Mouse (Mus musculus) CH12.LX (cell line): ENCODE measurements around the gene Rpl13a.

Source experiments
- CTCF ChIP-seq, 2 experiments: IDR thresholded peaks in 1 of 2; conservative IDR thresholded peaks in 1 of 2; 2 replicates each; pipeline ENCODE4 v1.5.1; 2011 to 2012; ENCODE audit warnings: low read depth in 2 of 2, low read length in 2 of 2, improper control_type of control experiment in 1 of 2, inconsistent platforms in 1 of 2, mild to moderate bottlenecking in 1 of 2, moderate library complexity in 1 of 2
- MXI1 ChIP-seq: IDR thresholded peaks from 2 replicates; pipeline ENCODE4 v1.6.1; 2011; ENCODE audit warnings: mild to moderate bottlenecking, low read depth, low read length, improper control_type of control experiment
- POLR2A ChIP-seq: IDR thresholded peaks from 2 replicates; pipeline ENCODE4 v1.6.1; 2011; ENCODE audit warnings: low read depth, mild to moderate bottlenecking, improper control_type of control experiment, low read length
- RCOR1 ChIP-seq: conservative IDR thresholded peaks from 2 replicates; pipeline ENCODE4 v1.6.1; 2012; ENCODE audit warnings: low read depth, mild to moderate bottlenecking, inconsistent platforms, low read length, improper control_type of control experiment
- SIN3A ChIP-seq: IDR thresholded peaks from 2 replicates; pipeline ENCODE4 v1.6.1; 2012; ENCODE audit warnings: low read length, improper control_type of control experiment, inconsistent platforms
- TCF12 ChIP-seq: IDR thresholded peaks from 2 replicates; pipeline ENCODE4 v1.6.1; 2014; ENCODE audit warnings: low read depth, mild to moderate bottlenecking, inconsistent platforms, low read length, improper control_type of control experiment

DNA sequence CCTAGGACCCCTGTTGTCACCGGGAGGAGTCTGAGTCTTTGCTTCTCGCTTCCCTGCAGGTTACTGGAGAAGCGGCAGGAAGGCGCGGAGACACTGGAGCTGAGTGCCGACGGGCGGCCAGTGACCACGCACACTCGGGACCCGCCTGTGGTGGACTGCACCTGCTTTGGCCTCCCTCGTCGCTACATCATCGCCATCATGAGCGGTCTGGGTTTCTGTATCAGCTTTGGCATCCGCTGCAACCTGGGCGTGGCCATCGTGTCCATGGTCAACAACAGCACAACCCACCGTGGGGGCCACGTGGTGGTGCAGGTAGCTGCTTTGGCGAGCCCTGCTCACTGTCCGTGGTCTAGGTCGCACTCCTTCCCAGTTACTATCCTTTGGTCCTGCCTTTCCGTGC is 40.1 kb upstream of the Rpl13a start:
- TF ChIP-seq POLR2A (no peak), CTCF (conservative IDR thresholded peaks at IDR 0.05 in 1 of 2, IDR thresholded peaks at IDR 0.05 in 1 of 2; ENCODE audit: low read depth in 2 of 2, low read length in 2 of 2) (no peak), RCOR1 (no peak), MXI1 (no peak), TCF12 (no peak), SIN3A (no peak)
